Mouse (Mus musculus) heart, embryonic 12.5 days (tissue): ENCODE measurements at regions not wholly inside any gene's neighbourhood (a gene's known extent, or its start where the extent isn't known, plus 50 kb on each side); places are given as distances from the start of the nearest gene placed in this dataset.

Experiments used
- ATAC-seq: fragments of 200-750 bp; cut with Nextera tagmentation; 2 replicates; pipeline ENCODE4 v1.8.0; 2017; ENCODE audit warnings: moderate TSS enrichment, moderate library complexity; ENCODE audit not compliant: insufficient number of reproducible peaks, low FRiP score
- H3K27ac ChIP-seq: fragments of 300-500 bp; sonication (generic); 2 replicates; pipeline ENCODE4 v1.5.1; 2016; ENCODE audit warnings: mild to moderate bottlenecking, moderate library complexity; ENCODE audit not compliant: poor library complexity, severe bottlenecking
- H3K27me3 ChIP-seq: fragments of 300-500 bp; sonication (generic); replicated peaks from 2 replicates; pipeline ENCODE4 v1.6.1; 2016; ENCODE audit warnings: mild to moderate bottlenecking, moderate library complexity
- H3K36me3 ChIP-seq: fragments of 300-500 bp; sonication (generic); 2 replicates; pipeline ENCODE4 v1.6.1; 2016; ENCODE audit warnings: mild to moderate bottlenecking, moderate library complexity
- H3K4me1 ChIP-seq: fragments of 300-500 bp; sonication (generic); replicated peaks from 2 replicates; pipeline ENCODE4 v1.6.1; 2016; ENCODE audit warnings: mild to moderate bottlenecking
- H3K4me2 ChIP-seq: fragments of 300-500 bp; sonication (generic); 2 replicates; pipeline ENCODE4 v1.6.1; 2016; ENCODE audit warnings: mild to moderate bottlenecking, moderate library complexity
- H3K4me3 ChIP-seq: fragments of 300-500 bp; sonication (generic); 2 replicates; pipeline ENCODE4 v1.5.1; 2016; ENCODE audit warnings: mild to moderate bottlenecking
- H3K9ac ChIP-seq: fragments of 300-500 bp; sonication (generic); 2 replicates; pipeline ENCODE4 v1.6.1; 2016; ENCODE audit warnings: mild to moderate bottlenecking, moderate library complexity
- H3K9me3 ChIP-seq: fragments of 300-500 bp; sonication (generic); replicated peaks from 2 replicates; pipeline ENCODE4 v1.6.1; 2016; ENCODE audit warnings: mild to moderate bottlenecking, moderate library complexity
- WGBS: fragments of 180-500 bp; shearing (Covaris S2); methylation state at CpG from one replicate; pipeline ENCODE4 v1.1.7; 2016; 5-methylcytosine and 5-hydroxymethylcytosine counted together

GRCm38 (mm10) chr6:51176791-51177433, 255.6 kb upstream of the Nfe2l3 start:
- H3K4me2 ChIP-seq: no peak overlapping the region
- peaks cover 18% of the 10 kb centered on the region for H3K4me1 ChIP-seq
- ATAC-seq: no peak
- H3K36me3 ChIP-seq: no peaks in the 10 kb centered on the region
- peaks cover 25% of the 10 kb centered on the region for H3K27me3 ChIP-seq
- H3K9me3 ChIP-seq: no peaks in the 10 kb centered on the region
- no peak overlapping the region for H3K4me3 ChIP-seq
- H3K27ac ChIP-seq: no peak overlapping the region
- WGBS: 12% methylated on average over 6 of the region's 6 CpGs
- H3K9ac ChIP-seq: no peak overlapping the region

GRCm38 (mm10) chr6:51177701-51178060, 254.8 kb upstream of the Nfe2l3 start:
- peak overlapping the region; percentile 50 for H3K4me3 ChIP-seq
- no peak overlapping the region for H3K9ac ChIP-seq
- 1% methylated on average over 14 of the region's 14 CpGs for WGBS
- H3K27ac ChIP-seq: no peak overlapping the region
- H3K27me3 ChIP-seq: peaks cover 29% of the 10 kb centered on the region
- ATAC-seq: no peak
- H3K36me3 ChIP-seq: no peaks in the 10 kb centered on the region
- H3K4me1 ChIP-seq: peaks cover 13% of the 10 kb centered on the region
- peak overlapping the region; percentile 75 for H3K4me2 ChIP-seq
- no peaks in the 10 kb centered on the region for H3K9me3 ChIP-seq

- Histone ChIP-seq H3K9ac (no peak overlapping the region), H3K4me1 (peaks cover 13% of the 10 kb centered on the region), H3K4me2 (peak overlapping the region; percentile 75), H3K27me3 (peaks cover 34% of the 10 kb centered on the region), H3K4me3 (peak overlapping the region; percentile 50), H3K27ac (no peak overlapping the region), H3K36me3 (no peaks in the 10 kb centered on the region), H3K9me3 (no peaks in the 10 kb centered on the region)
- 0% methylated on average over 31 of the region's 34 CpGs for WGBS
- peak; percentile 98 for ATAC-seq
Measured at GRCm38 (mm10) chr6:51178061-51178791, 254.2 kb upstream of the Nfe2l3 start.

GRCm38 (mm10) chr6:51178799-51179398, 253.6 kb upstream of the Nfe2l3 start:
- no peak for ATAC-seq
- H3K9me3 ChIP-seq: no peaks in the 10 kb centered on the region
- no peak overlapping the region for H3K27ac ChIP-seq
- peaks cover 40% of the 10 kb centered on the region for H3K27me3 ChIP-seq
- no peak overlapping the region for H3K9ac ChIP-seq
- no peak overlapping the region for H3K4me3 ChIP-seq
- H3K36me3 ChIP-seq: no peaks in the 10 kb centered on the region
- peaks cover 10% of the 10 kb centered on the region for H3K4me1 ChIP-seq
- 2% methylated on average over 17 of the region's 17 CpGs for whole genome bisulfite sequencing
- 0 out of 2 replicates have a peak overlapping the region, but pooled peaks have one; percentile 4 for H3K4me2 ChIP-seq

- no peak overlapping the region for H3K9ac ChIP-seq
- H3K27ac ChIP-seq: no peak overlapping the region
- no peak for ATAC-seq
- H3K4me1 ChIP-seq: no peaks in the 10 kb centered on the region; the same call in 1 of the 2 replicates
- peaks cover 46% of the 10 kb centered on the region for H3K27me3 ChIP-seq
- no peak overlapping the region for H3K4me3 ChIP-seq
- no peak overlapping the region for H3K4me2 ChIP-seq
- H3K9me3 ChIP-seq: no peaks in the 10 kb centered on the region
- no peaks in the 10 kb centered on the region for H3K36me3 ChIP-seq
- 7% methylated on average over 17 of the region's 17 CpGs for WGBS
Measured at GRCm38 (mm10) chr6:51179741-51180537, 252.5 kb upstream of the Nfe2l3 start.

GRCm38 (mm10) chr6:51180881-51181875, 251.3 kb upstream of the Nfe2l3 start:
- Histone ChIP-seq H3K9me3 (no peaks in the 10 kb centered on the region), H3K27ac (no peak overlapping the region), H3K9ac (no peak overlapping the region), H3K27me3 (peaks cover 53% of the 10 kb centered on the region), H3K4me3 (no peak overlapping the region), H3K4me2 (no peak overlapping the region), H3K36me3 (no peaks in the 10 kb centered on the region), H3K4me1 (no peaks in the 10 kb centered on the region)
- ATAC-seq: no peak
- WGBS: 9% methylated on average over 11 of the region's 11 CpGs

GRCm38 (mm10) chr6:51181905-51182304, 250.6 kb upstream of the Nfe2l3 start:
- ATAC-seq: no peak
- Histone ChIP-seq H3K9me3 (no peaks in the 10 kb centered on the region), H3K4me2 (no peak overlapping the region), H3K27me3 (peaks cover 54% of the 10 kb centered on the region), H3K4me3 (no peak overlapping the region), H3K27ac (no peak overlapping the region), H3K36me3 (no peaks in the 10 kb centered on the region), H3K4me1 (no peaks in the 10 kb centered on the region), H3K9ac (no peak overlapping the region)
- WGBS: 24% methylated on average over 10 of the region's 10 CpGs

GRCm38 (mm10) chr6:51182771-51183284, 249.6 kb upstream of the Nfe2l3 start:
- Histone ChIP-seq H3K4me3 (no peak overlapping the region), H3K4me1 (no peaks in the 10 kb centered on the region), H3K9me3 (no peaks in the 10 kb centered on the region), H3K27me3 (peaks cover 60% of the 10 kb centered on the region), H3K36me3 (no peaks in the 10 kb centered on the region), H3K9ac (no peak overlapping the region), H3K4me2 (no peak overlapping the region), H3K27ac (no peak overlapping the region)
- ATAC-seq: no peak
- WGBS: 6% methylated on average over 5 of the region's 5 CpGs

- no peak overlapping the region for H3K9ac ChIP-seq
- no peak overlapping the region for H3K4me2 ChIP-seq
- no peak for ATAC-seq
- no peaks in the 10 kb centered on the region for H3K4me1 ChIP-seq
- no peaks in the 10 kb centered on the region for H3K9me3 ChIP-seq
- peaks cover 69% of the 10 kb centered on the region for H3K27me3 ChIP-seq
- no peak overlapping the region for H3K4me3 ChIP-seq
- H3K27ac ChIP-seq: no peak overlapping the region
- WGBS: 2% methylated on average over 21 of the region's 21 CpGs
- no peaks in the 10 kb centered on the region for H3K36me3 ChIP-seq
Measured at GRCm38 (mm10) chr6:51183576-51184420, 248.7 kb upstream of the Nfe2l3 start.
